ENCODE assay signal across 24 mouse cellular contexts in genomic region chrX:135957691-135958081, GRCm38 (mm10). TPM values are rescaled to one million over a fixed set of nuclear protein-coding genes. Genes with fewer than 3 reads are reported as not detected.
A peak's percentile ranks its signal among the peaks of the same experiment; 100 is the strongest.
DNase-seq lines count a peak whose midpoint lies in the region; ATAC-seq and TF ChIP-seq lines count a peak whose summit lies in the region.
"Had no signal": no experiment of that assay in that cellular context is flagged by ENCODE, and none has a peak within 500 bp of the region (broad histone marks: within the 10 kb centered on the region; RNA-seq: fewer than 3 reads in every experiment).

No protein-coding gene starts in this region.

- no peak for TF ChIP-seq POLR2A in brain, embryonic 14.5 days (IDR thresholded peaks at IDR 0.05; ENCODE audit: borderline replicate concordance, extremely low read depth, insufficient read depth, insufficient read length, poor library complexity, severe bottlenecking)

- DNase-seq in brain, embryonic 14.5 days (ENCODE audit: low read depth) = peak; percentile 57
- DNase-seq in hindbrain, embryonic 14.5 days (ENCODE audit: low spot score) = no peak
- DNase-seq in cerebellum, postnatal 14 days = no peak
- no peak for DNase-seq in gastrocnemius, postnatal 14 days
- DNase-seq in heart, adult 18-20 months = no peak
- DNase-seq: cerebellum, adult 9-10 months; gastrocnemius, postnatal 36 days; heart, postnatal 14 days; kidney, adult 8-10 months; kidney, postnatal 14 days; lung, adult 18-20 months; lung, postnatal 14 days; right cerebral cortex, adult 18-20 months; thymus, postnatal 25 days had no signal

- WGBS in forebrain, embryonic 13.5 days = 49% methylated on average over 2 of the region's 2 CpGs
- WGBS in hindbrain, embryonic 14.5 days = 50% methylated on average over 2 of the region's 2 CpGs
- 38% methylated on average over 2 of the region's 2 CpGs for WGBS in midbrain, embryonic 15.5 days

- H3K36me3 ChIP-seq in forebrain, embryonic 13.5 days (ENCODE audit: poor library complexity, severe bottlenecking) = no peaks in the 10 kb centered on the region
- H3K36me3 ChIP-seq in hindbrain, embryonic 14.5 days (replicated peaks; ENCODE audit: control insufficient read depth, insufficient read depth) = no peaks in the 10 kb centered on the region
- H3K36me3 ChIP-seq in midbrain, embryonic 15.5 days (replicated peaks) = no peaks in the 10 kb centered on the region
- H3K36me3 ChIP-seq: embryonic facial prominence, embryonic 12.5 days; heart, embryonic 10.5 days; limb, embryonic 10.5 days had no signal

- H3K9ac ChIP-seq in forebrain, embryonic 13.5 days = no peak overlapping the region
- no peak overlapping the region for H3K9ac ChIP-seq in hindbrain, embryonic 14.5 days
- no peak overlapping the region for H3K9ac ChIP-seq in midbrain, embryonic 15.5 days
- H3K9ac ChIP-seq: embryonic facial prominence, embryonic 12.5 days had no signal

- TF ChIP-seq CTCF in brain, embryonic 14.5 days (IDR thresholded peaks at IDR 0.05; ENCODE audit: borderline replicate concordance, extremely low read depth, insufficient read depth, insufficient read length) = no peak

- ATAC-seq in forebrain, embryonic 13.5 days = peak; percentile 80
- peak; percentile 74 for ATAC-seq in hindbrain, embryonic 14.5 days (ENCODE audit: low FRiP score)
- peak; percentile 83 for ATAC-seq in midbrain, embryonic 15.5 days (replicated peaks)

- 0 out of 2 replicates have a peak, but pooled peaks cover 5% of the 10 kb centered on the region for H3K4me1 ChIP-seq in forebrain, embryonic 13.5 days
- H3K4me1 ChIP-seq in hindbrain, embryonic 14.5 days (replicated peaks; ENCODE audit: control insufficient read depth, insufficient read depth, low read length) = peaks cover 10% of the 10 kb centered on the region
- peaks cover 8% of the 10 kb centered on the region for H3K4me1 ChIP-seq in midbrain, embryonic 15.5 days
- H3K4me1 ChIP-seq: embryonic facial prominence, embryonic 12.5 days; limb, embryonic 10.5 days; megakaryocyte, embryonic 14.5 days had no signal

- H3K27ac ChIP-seq in forebrain, embryonic 13.5 days = peak overlapping the region; percentile 81
- H3K27ac ChIP-seq in hindbrain, embryonic 14.5 days = peak overlapping the region; percentile 90
- peak overlapping the region; percentile 86 for H3K27ac ChIP-seq in midbrain, embryonic 15.5 days
- H3K27ac ChIP-seq: embryonic facial prominence, embryonic 12.5 days; heart, embryonic 10.5 days; layer of hippocampus, adult 2 months; left cerebral cortex, adult 2 months; limb, embryonic 10.5 days had no signal

- no peak overlapping the region for H3K4me2 ChIP-seq in forebrain, embryonic 13.5 days
- H3K4me2 ChIP-seq in hindbrain, embryonic 14.5 days (replicated peaks) = no peak overlapping the region
- no peak overlapping the region for H3K4me2 ChIP-seq in midbrain, embryonic 15.5 days
- H3K4me2 ChIP-seq: embryonic facial prominence, embryonic 12.5 days had no signal

- H3K27me3 ChIP-seq in forebrain, embryonic 13.5 days = no peaks in the 10 kb centered on the region
- H3K27me3 ChIP-seq in hindbrain, embryonic 14.5 days (ENCODE audit: control insufficient read depth, insufficient read depth, low read length) = no peaks in the 10 kb centered on the region
- no peaks in the 10 kb centered on the region for H3K27me3 ChIP-seq in midbrain, embryonic 15.5 days (replicated peaks)
- H3K27me3 ChIP-seq: embryonic facial prominence, embryonic 12.5 days had no signal

- no peak overlapping the region for H3K4me3 ChIP-seq in forebrain, embryonic 13.5 days
- no peak overlapping the region for H3K4me3 ChIP-seq in hindbrain, embryonic 14.5 days (replicated peaks; ENCODE audit: low read length)
- H3K4me3 ChIP-seq in midbrain, embryonic 15.5 days = no peak overlapping the region
- H3K4me3 ChIP-seq: embryonic facial prominence, embryonic 12.5 days; erythroblast, embryonic 14.5 days; heart, embryonic 10.5 days; layer of hippocampus, adult 2 months; left cerebral cortex, adult 2 months; limb, embryonic 10.5 days; megakaryocyte, embryonic 14.5 days had no signal

- intact Hi-C loops in gastrocnemius, postnatal 14 days (cut with DNase I; ENCODE audit: low total_unique reads) = no loop called here

- H3K9me3 ChIP-seq in forebrain, embryonic 13.5 days (replicated peaks) = no peaks in the 10 kb centered on the region
- H3K9me3 ChIP-seq in hindbrain, embryonic 14.5 days (ENCODE audit: control insufficient read depth, low read length) = no peaks in the 10 kb centered on the region
- no peaks in the 10 kb centered on the region for H3K9me3 ChIP-seq in midbrain, embryonic 15.5 days
- H3K9me3 ChIP-seq: embryonic facial prominence, embryonic 12.5 days; heart, embryonic 10.5 days; limb, embryonic 10.5 days had no signal

RNA-seq across cellular contexts. Expression of gene Arxes2, which starts 35.9 kb away (rescaled TPM):
- 130 and 147 TPM in 2 replicates for polyA plus RNA-seq in brain, embryonic 14.5 days (2012; rRNA removed)
- polyA plus RNA-seq in forebrain, embryonic 13.5 days (2015; fragmentation: Nextera tagmentation; extraction: Ambion mirVana) = 150 and 176 TPM in 2 replicates
- polyA plus RNA-seq in hindbrain, embryonic 14.5 days (2014; fragmentation: Nextera tagmentation; extraction: Ambion mirVana) = 271 and 297 TPM in 2 replicates
- 299 and 305 TPM in 2 replicates for polyA plus RNA-seq in midbrain, embryonic 15.5 days (2015; fragmentation: Nextera tagmentation; extraction: Ambion mirVana)
- 1 to 10 TPM; 1.5 to 2.5 TPM for total RNA-seq in gastrocnemius, postnatal 14 days (2021)
- total RNA-seq in heart, adult 18-20 months (2021) = 1 to 10 TPM in 1 of 2 experiments, under 1 TPM in 1; 0.79 to 4.3 TPM
- polyA plus RNA-seq: liver, adult 2 months had no signal
